Mouse (Mus musculus) left cerebral cortex, postnatal 10 days (tissue): Measurements from ENCODE around the gene Sf3b2. TPM values are rescaled to one million over a fixed set of nuclear protein-coding genes. Genes with fewer than 3 reads are reported as not detected.
A peak's percentile ranks its signal among the peaks of the same experiment; 100 is the strongest.

ENCODE experiments used
- DNase-seq, 2 experiments: peaks; one replicate each; pipeline ENCODE4 v3.0.0; 2021 to 2022; ENCODE audit warnings: low spot score in 2 of 2, mixed read lengths in 1 of 2; ENCODE audit errors: extremely low spot score in 1 of 2
- intact Hi-C: fragments of 180-260 bp; cut with DNase I; formaldehyde crosslinking; loops from one replicate; pipeline ENCODE4 v1.15.1; 2025
- total RNA-seq, 2 experiments: library from RNA; stranded (reverse); gene quantifications; 2 replicates each; pipeline ENCODE4 v1.2.3; 2021

Sf3b2 gene
- 100 to 1,000 TPM; 185 to 193 TPM for total RNA-seq

DNA sequence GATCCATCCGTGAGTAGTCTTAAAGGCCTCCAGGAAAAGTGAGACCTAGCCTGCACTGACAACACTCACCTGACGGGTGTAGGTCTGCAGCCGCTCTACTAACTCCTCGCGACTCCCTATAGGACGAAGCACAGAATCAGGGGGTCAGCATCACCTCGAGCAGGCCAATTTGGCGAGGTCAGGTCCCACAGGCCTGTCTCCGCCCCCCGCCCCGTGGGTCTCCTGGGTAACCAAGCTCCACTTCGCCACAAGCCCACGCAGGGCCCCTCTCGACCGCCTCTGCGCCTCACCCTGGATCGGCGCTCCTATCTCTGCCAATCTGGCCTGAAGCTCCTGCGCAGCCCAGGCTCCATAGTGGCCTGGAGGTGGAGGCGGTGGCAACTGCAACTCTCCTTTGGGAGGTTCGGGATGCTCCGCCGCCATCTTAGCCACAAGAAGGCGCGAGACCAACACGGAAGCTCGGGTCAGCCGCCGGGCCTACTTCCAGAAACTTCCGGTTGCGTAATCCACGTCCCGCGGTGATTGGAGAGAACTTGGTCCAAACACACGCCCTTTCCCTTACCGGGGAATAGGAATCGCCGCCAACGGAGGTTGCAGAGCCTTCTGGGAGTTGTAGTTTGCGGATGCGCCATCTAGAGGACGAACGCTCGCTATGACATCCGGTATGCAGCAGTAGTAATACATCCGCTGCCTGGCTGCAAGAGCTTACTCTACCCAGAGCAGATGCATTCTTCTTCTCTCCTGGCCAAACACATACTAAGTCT is at the start of gene Sf3b2:
Gene Sf3b2 (minus strand): TSS at position 484 of the 764 bp plus-strand sequence.
- DNase-seq, result peak; percentile 99
- intact Hi-C loops, result no loop called here

DNA sequence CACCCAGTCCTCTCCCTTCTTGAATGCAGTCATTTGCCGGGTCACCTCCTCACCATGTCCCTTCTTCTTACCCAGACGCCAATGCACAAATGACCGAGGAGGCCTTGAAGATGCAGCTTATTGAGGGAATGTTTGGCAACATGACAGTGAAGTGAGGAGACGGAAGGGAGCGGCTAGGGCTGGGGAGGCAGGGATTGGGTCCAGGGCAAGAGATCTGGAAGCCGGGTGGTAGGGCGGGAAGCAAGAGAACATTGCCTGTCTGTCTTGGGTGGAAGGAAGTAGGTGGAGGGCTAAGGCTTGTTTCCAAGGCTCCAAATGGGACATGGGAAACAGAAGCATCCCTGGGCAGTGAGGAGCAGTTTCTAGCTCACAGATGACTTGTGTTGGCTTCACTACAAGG is 46.1 kb upstream of the Sf3b2 start:
- intact Hi-C loops, result no loop called here
- DNase-seq, result no peak

DNA sequence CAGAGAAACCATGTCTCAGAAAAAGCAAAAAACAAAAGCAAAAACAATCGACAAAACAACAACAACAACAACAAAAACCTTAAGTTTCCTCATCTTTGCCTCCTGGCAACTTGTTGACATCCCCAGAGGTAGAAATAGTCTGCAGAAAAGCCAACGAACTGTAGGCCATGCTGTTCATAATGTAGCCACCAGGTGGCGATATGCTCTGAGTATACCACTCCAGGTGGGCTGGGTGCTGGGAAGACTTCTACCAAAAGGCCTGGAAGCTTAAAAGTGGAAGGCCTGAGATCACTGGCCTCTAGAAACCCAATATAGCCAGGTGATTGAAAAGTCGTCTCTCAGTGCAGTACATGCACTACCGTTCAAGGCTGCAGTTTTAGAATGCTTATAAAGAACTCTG is 42.7 kb upstream of the Sf3b2 start:
- intact Hi-C loops, result no loop called here
- peak; percentile 27 to 81 for DNase-seq

DNA sequence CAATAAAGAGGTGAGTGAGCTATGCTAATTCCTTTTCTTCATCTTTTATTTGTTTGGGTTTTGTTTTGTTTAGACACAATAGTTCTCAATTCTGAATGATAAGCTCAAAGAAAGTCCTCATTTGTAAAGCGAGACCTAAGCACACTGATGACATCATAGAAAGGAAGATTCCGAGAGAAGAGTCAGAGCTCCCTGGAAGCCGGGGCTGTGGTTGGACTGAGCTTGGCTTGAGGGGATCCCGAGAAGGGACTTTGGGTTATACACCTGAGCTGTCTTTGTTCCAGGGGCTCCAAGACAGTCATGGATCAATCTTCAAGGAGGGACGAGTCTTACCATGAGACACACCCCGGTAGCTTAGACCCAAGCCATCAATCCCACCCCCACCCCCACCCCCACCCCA is 40.2 kb upstream of the Sf3b2 start, which contains the start of gene Catsper1:
Gene Catsper1 (plus strand): TSS at position 301 of the 400 bp plus-strand sequence.
- intact Hi-C loops, result no loop called here

DNA sequence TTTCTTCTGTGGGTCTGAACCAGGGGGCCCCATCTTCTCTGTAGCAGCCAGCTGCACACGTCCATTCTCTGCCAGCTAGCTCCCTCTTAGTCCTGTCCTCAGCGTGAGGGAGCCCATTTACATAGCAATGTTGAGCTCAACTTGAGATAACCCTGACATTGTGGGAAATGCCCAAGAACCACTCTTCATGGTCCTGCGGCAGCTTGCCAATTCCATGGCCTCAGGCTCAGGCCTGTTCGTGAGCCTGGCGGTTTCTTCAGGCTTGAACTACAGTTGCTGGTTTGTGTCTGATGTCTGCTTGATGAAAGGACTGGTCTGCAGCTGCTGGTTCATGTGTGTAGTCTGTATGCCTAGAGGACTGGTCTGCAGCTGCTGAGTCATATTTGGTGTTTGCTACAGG is 39.5 kb upstream of the Sf3b2 start:
- intact Hi-C loops, result no loop called here
- DNase-seq, result no peak

More for the DNA sequence above, 40.2 kb upstream of the Sf3b2 start, which contains the start of gene Catsper1:
- no peak for DNase-seq

GRCm38 (mm10) chr19:5327970-5328369 is 32.7 kb upstream of the Sf3b2 start:
- intact Hi-C loops, result no loop called here
- no peak for DNase-seq

GRCm38 (mm10) chr19:5323801-5324200 is 28.5 kb upstream of the Sf3b2 start:
- intact Hi-C loops, result no loop called here
- peak in 1 of 2 experiments; percentile 41 for DNase-seq

- no peak for DNase-seq
- intact Hi-C loops, result no loop called here
Measured at GRCm38 (mm10) chr19:5313189-5313588, 17.9 kb upstream of the Sf3b2 start.

- intact Hi-C loops, result loop anchor here (10.0 kb wide), 1 partner anchor 46 kb away; no protein-coding TSS in a partner anchor
- DNase-seq, result peak in 1 of 2 experiments; percentile 43
Measured at GRCm38 (mm10) chr19:5309025-5309424, 13.8 kb upstream of the Sf3b2 start.

DNA sequence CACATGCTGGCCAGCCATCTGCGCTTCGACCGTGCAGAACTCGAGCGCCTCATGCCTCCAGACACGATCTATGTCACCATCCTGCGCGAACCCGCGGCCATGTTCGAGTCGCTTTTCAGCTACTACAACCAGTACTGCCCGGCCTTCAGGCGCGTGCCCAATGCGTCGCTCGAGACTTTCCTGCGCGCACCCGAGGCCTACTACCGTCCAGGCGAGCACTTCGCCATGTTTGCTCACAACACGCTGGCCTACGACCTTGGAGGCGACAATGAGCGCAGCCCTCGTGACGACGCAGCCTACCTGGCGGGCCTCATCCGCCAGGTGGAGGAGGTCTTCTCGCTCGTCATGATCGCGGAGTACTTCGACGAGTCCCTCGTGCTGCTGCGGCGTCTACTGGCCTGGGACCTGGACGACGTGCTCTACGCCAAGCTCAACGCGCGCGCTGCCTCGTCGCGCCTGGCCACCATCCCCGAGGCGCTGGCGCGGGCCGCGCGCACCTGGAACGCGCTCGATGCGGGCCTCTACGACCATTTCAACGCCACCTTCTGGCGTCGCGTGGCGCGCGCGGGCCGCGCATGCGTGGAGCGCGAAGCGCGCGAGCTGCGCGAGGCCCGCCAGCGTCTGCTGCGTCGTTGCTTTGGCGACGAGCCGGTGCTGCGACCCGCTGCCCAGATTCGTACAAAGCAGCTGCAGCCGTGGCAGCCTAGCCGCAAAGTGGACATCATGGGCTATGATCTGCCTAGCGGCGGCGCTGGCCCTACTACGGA is 11.9 kb upstream of the Sf3b2 start:
- intact Hi-C loops, result loop anchor here (10.0 kb wide), 1 partner anchor 48 kb away; no protein-coding TSS in a partner anchor

GRCm38 (mm10) chr19:5306279-5306678 is 11.0 kb upstream of the Sf3b2 start:
- intact Hi-C loops, result loop anchor here (10.0 kb wide), 1 partner anchor 49 kb away; no protein-coding TSS in a partner anchor
- no peak for DNase-seq

More for the DNA sequence above, 11.9 kb upstream of the Sf3b2 start:
- DNase-seq, result peak in 1 of 2 experiments; percentile 40

GRCm38 (mm10) chr19:5302455-5302854 is 7.2 kb upstream of the Sf3b2 start:
- intact Hi-C loops, result loop anchor here (10.0 kb wide), 1 partner anchor 52 kb away; no protein-coding TSS in a partner anchor
- DNase-seq, result peak in 1 of 2 experiments; percentile 76

GRCm38 (mm10) chr19:5300588-5300987 is 5.3 kb upstream of the Sf3b2 start:
- intact Hi-C loops, result loop anchor here (10.0 kb wide), 1 partner anchor 54 kb away; no protein-coding TSS in a partner anchor

GRCm38 (mm10) chr19:5297903-5298800 is 2.9 kb upstream of the Sf3b2 start, which contains the start of gene Gal3st3:
TSS of gene Gal3st3 (plus strand) at chr19:5298331.
- peak in 1 of 2 experiments; percentile 56 for DNase-seq
- intact Hi-C loops, result no loop called here

More at GRCm38 (mm10) chr19:5300588-5300987, 5.3 kb upstream of the Sf3b2 start:
- no peak for DNase-seq

GRCm38 (mm10) chr19:5296630-5297029 is 1.4 kb upstream of the Sf3b2 start:
- peak in 1 of 2 experiments; percentile 44 for DNase-seq

DNA sequence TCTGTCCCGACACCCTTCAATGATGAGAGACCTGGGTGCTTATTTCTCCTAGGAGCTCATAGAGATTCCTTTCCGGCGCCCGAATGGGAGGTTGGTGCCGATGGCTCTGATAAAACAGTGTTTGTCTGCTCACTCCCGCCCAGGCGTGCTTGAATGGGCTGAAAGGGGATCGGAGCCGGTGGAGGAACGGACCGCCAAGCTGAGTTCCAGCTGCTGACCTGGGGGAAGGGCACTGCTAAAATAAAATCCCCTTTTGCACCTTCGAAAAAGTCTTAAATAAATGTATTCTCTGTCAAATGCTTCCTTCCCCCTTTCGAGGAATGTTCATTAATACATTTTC is 451 bp upstream of the Sf3b2 start:
- no peak for DNase-seq
- intact Hi-C loops, result no loop called here

More at GRCm38 (mm10) chr19:5296630-5297029, 1.4 kb upstream of the Sf3b2 start:
- intact Hi-C loops, result no loop called here

DNA sequence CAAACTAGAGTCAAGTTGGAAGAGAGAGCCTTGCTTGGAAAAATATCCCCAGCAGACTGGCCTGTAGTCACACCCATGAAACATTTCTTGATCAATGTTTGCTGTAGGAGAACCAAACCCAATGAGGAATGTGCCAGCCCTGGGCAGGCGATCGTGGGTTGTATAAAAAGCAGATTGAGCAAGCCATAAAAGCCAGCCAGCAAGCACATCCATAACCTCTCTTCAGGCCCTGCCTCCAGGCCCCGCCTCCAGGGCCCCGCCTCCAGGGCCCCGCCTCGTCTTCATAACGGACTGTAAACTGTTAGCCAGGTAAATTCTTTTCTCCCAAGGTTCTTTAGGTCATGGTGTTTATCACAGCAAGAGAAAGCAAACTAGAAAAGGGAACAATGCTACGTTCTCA is 16.9 kb downstream of the Sf3b2 start:
- intact Hi-C loops, result loop anchor here (10.0 kb wide), 1 partner anchor 114 kb away; no protein-coding TSS in a partner anchor
- no peak for DNase-seq

DNA sequence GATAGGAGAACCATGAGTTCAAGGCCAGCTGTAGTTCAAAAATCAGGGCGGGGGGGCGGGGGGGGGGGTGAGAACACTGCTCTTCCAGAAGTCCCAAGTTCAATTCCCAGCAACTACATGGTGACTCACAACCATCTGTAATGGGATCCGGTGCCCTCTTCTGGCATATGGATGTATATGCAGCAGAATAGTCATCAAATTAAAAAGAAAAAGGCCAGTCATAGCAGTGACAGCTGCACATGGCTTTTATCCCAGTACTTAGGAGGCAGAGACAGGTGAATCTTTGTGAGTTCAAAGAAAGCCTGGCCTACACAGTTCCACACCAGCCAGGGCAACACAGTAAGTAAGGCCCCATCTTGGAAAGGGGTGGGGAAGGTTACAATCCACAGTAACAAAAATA is 18.1 kb downstream of the Sf3b2 start:
- intact Hi-C loops, result loop anchor here (10.0 kb wide), 1 partner anchor 112 kb away; no protein-coding TSS in a partner anchor
- no peak for DNase-seq
